Mouse (Mus musculus): ENCODE data around the gene Btbd9. TPM values are rescaled to one million over a fixed set of nuclear protein-coding genes. Genes with fewer than 3 reads are reported as not detected.
"Not testable (repeated sequence)": the region's sequence is repeated elsewhere in the genome, so short reads cannot be mapped to it uniquely, and the experiment has no call there.

Gene Btbd9
- polyA plus RNA-seq, 1 experiment from 2014 or later: 63.1 TPM

GRCm38 (mm10) chr17:30509646-30510045 lies 66.6 kb downstream of the Btbd9 start:
- Histone ChIP-seq H3K4me2 (replicated peaks; ENCODE audit: low read depth, low read length) (no peak overlapping the region), H3K9ac (replicated peaks; ENCODE audit: low read depth, low read length) (no peak overlapping the region), H3K36me3 (ENCODE audit: control insufficient read depth, insufficient read depth, low read length) (no peaks in the 10 kb centered on the region), H3K27ac (ENCODE audit: low read length) (no peak overlapping the region), H3K9me3 (ENCODE audit: control insufficient read depth, low read depth, low read length) (no peaks in the 10 kb centered on the region), H3K27me3 (ENCODE audit: control insufficient read depth, insufficient read depth, low read length) (no peaks in the 10 kb centered on the region), H3K4me3 (ENCODE audit: low read depth, low read length) (no peak overlapping the region), H3K4me1 (ENCODE audit: control insufficient read depth, insufficient read depth, low read length) (peaks cover 14% of the 10 kb centered on the region; the same call in 1 of the 2 replicates)
- no peak for ATAC-seq (ENCODE audit: insufficient number of reproducible peaks, insufficient read depth, low FRiP score, low read depth)
- WGBS: 87% methylated on average over 6 of the region's 6 CpGs

DNA sequence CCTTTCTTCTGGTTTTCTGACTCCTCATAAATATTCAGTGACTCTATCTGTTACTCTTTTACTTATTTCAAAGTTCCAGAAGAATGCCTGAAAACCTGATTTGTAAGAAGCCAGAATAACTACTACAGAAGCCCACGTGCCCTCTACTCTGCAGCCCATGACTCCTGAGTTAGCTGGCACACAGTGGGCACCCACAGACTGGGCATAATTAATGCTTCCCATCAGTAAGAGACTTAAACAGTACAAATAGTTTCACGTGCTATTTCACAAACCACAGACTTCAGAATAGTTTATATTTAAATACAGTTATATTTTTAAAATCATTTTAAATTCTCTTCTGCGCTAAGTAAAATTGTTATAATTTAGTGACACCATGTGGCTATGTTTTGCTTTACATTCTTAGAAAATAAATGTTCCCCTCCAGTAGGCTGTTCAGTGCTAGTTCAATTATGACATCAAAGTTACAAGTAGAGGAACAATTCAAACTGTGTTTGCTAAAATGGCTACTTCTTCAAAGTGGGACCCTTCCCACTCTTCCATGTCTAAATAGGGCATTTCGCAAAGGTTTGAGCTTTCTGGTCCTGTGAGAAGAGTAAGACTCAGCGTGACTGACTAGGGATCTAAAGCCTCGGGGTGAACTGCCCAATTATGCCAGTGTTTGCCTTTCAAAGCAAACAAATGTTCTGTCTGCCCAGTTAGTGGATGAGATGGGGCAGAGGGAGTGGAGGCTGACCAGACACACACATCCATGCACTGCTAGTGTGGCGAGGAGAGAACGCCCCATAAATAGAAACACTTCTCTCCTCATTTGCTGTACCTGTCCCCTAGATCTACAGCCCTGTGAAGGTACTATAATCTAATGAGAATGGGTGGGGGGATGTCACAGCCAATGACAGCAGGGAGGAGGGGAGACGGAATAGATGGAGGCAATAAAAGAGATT lies 68.4 kb downstream of the Btbd9 start:
- 69% methylated on average over 9 of the region's 9 CpGs for WGBS
- H3K36me3 ChIP-seq (ENCODE audit: control insufficient read depth, insufficient read depth, low read length): no peaks in the 10 kb centered on the region
- ATAC-seq (ENCODE audit: insufficient number of reproducible peaks, insufficient read depth, low FRiP score, low read depth): no peak
- H3K27ac ChIP-seq (ENCODE audit: low read length): no peak overlapping the region
- no peak overlapping the region for H3K4me3 ChIP-seq (ENCODE audit: low read depth, low read length)
- no peak overlapping the region for H3K4me2 ChIP-seq (replicated peaks; ENCODE audit: low read depth, low read length)
- no peaks in the 10 kb centered on the region for H3K9me3 ChIP-seq (ENCODE audit: control insufficient read depth, low read depth, low read length)
- H3K4me1 ChIP-seq (ENCODE audit: control insufficient read depth, insufficient read depth, low read length): 0 out of 2 replicates have a peak, but pooled peaks cover 6% of the 10 kb centered on the region
- no peak overlapping the region for H3K9ac ChIP-seq (replicated peaks; ENCODE audit: low read depth, low read length)
- no peaks in the 10 kb centered on the region for H3K27me3 ChIP-seq (ENCODE audit: control insufficient read depth, insufficient read depth, low read length)

GRCm38 (mm10) chr17:30506916-30507315 lies 69.4 kb downstream of the Btbd9 start:
- no peaks in the 10 kb centered on the region for H3K9me3 ChIP-seq (ENCODE audit: control insufficient read depth, low read depth, low read length)
- 61% methylated on average over 5 of the region's 5 CpGs for WGBS
- H3K9ac ChIP-seq (replicated peaks; ENCODE audit: low read depth, low read length): no peak overlapping the region
- no peak overlapping the region for H3K27ac ChIP-seq (ENCODE audit: low read length)
- no peaks in the 10 kb centered on the region for H3K36me3 ChIP-seq (ENCODE audit: control insufficient read depth, insufficient read depth, low read length)
- ATAC-seq (ENCODE audit: insufficient number of reproducible peaks, insufficient read depth, low FRiP score, low read depth): no peak
- 0 out of 2 replicates have a peak, but pooled peaks cover 4% of the 10 kb centered on the region for H3K4me1 ChIP-seq (ENCODE audit: control insufficient read depth, insufficient read depth, low read length)
- no peak overlapping the region for H3K4me2 ChIP-seq (replicated peaks; ENCODE audit: low read depth, low read length)
- no peaks in the 10 kb centered on the region for H3K27me3 ChIP-seq (ENCODE audit: control insufficient read depth, insufficient read depth, low read length)
- no peak overlapping the region for H3K4me3 ChIP-seq (ENCODE audit: low read depth, low read length)

DNA sequence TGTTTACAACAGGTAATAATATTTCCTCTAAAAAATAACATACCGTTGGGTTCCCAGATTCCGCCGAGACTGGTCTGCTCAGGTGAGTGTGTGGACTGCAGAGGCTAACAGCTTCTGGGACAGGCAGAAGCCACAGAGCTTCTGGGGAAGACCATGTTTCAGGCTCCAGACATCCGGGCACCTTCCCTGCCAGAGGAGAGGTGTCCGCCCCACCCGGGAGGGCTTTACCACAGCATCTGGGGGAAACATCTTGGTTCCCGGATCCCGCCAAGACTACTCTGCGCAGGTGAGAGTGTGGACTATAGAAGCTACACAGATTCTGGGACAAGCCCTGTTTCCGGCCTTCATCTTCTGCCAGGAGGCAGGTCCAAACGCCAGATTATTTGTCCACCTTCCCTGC lies 76.7 kb downstream of the Btbd9 start:
- not testable (repeated sequence) for H3K9me3 ChIP-seq (ENCODE audit: control insufficient read depth, low read depth, low read length); H3K27ac ChIP-seq (ENCODE audit: low read length); H3K4me2 ChIP-seq (replicated peaks; ENCODE audit: low read depth, low read length); H3K9ac ChIP-seq (replicated peaks; ENCODE audit: low read depth, low read length); ATAC-seq (ENCODE audit: insufficient number of reproducible peaks, insufficient read depth, low FRiP score, low read depth); H3K36me3 ChIP-seq (ENCODE audit: control insufficient read depth, insufficient read depth, low read length); H3K4me1 ChIP-seq (ENCODE audit: control insufficient read depth, insufficient read depth, low read length); H3K27me3 ChIP-seq (ENCODE audit: control insufficient read depth, insufficient read depth, low read length); H3K4me3 ChIP-seq (ENCODE audit: low read depth, low read length)
- 96% methylated on average over 11 of the region's 11 CpGs for WGBS

DNA sequence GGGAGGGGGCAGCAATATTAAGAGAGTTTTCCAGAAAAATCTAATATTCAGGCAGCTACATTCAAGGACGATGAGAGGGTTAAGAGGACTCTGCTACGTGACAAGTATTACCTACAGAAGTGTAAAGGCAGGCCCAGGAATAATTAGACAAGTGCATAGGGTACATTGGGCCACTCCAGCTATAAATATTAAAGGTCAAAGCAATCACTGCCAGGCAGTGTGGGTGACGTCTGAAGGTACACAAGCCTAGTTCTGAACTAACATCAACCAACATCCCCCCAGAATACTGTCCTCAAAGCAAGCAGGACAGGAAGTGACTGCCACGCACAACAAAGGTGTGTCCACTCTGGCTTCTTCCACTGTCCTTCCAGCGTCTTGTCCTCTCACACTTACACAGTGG lies 77.5 kb downstream of the Btbd9 start:
- no peak overlapping the region for H3K4me2 ChIP-seq (replicated peaks; ENCODE audit: low read depth, low read length)
- no peaks in the 10 kb centered on the region for H3K36me3 ChIP-seq (ENCODE audit: control insufficient read depth, insufficient read depth, low read length)
- H3K9me3 ChIP-seq (ENCODE audit: control insufficient read depth, low read depth, low read length): no peaks in the 10 kb centered on the region
- no peaks in the 10 kb centered on the region for H3K27me3 ChIP-seq (ENCODE audit: control insufficient read depth, insufficient read depth, low read length)
- H3K4me1 ChIP-seq (ENCODE audit: control insufficient read depth, insufficient read depth, low read length): 0 out of 2 replicates have a peak, but pooled peaks cover 5% of the 10 kb centered on the region
- no peak overlapping the region for H3K9ac ChIP-seq (replicated peaks; ENCODE audit: low read depth, low read length)
- H3K27ac ChIP-seq (ENCODE audit: low read length): no peak overlapping the region
- no peak for ATAC-seq (ENCODE audit: insufficient number of reproducible peaks, insufficient read depth, low FRiP score, low read depth)
- WGBS: 64% methylated on average over 5 of the region's 5 CpGs
- no peak overlapping the region for H3K4me3 ChIP-seq (ENCODE audit: low read depth, low read length)

DNA sequence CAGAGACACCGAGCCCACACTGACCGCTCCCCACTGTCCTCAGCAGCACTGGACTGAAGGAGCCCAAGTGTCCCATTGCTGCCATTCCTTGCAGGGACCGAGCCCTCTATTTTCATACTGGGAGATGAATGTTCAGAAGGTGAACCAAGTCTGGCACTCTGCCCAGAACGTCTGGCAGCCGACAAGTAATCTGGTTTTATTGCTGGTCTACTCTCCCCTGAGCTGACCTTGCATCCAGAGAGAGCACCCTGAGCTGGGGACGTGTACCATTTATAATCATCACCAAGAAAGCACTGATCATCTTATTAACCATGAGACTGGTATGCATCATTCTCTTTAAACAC lies 77.9 kb downstream of the Btbd9 start:
- no peak overlapping the region for H3K9ac ChIP-seq (replicated peaks; ENCODE audit: low read depth, low read length)
- H3K9me3 ChIP-seq (ENCODE audit: control insufficient read depth, low read depth, low read length): no peaks in the 10 kb centered on the region
- no peaks in the 10 kb centered on the region for H3K36me3 ChIP-seq (ENCODE audit: control insufficient read depth, insufficient read depth, low read length)
- no peak overlapping the region for H3K4me3 ChIP-seq (ENCODE audit: low read depth, low read length)
- no peak for ATAC-seq (ENCODE audit: insufficient number of reproducible peaks, insufficient read depth, low FRiP score, low read depth)
- WGBS: 35% methylated on average over 6 of the region's 6 CpGs
- H3K27ac ChIP-seq (ENCODE audit: low read length): no peak overlapping the region
- H3K4me1 ChIP-seq (ENCODE audit: control insufficient read depth, insufficient read depth, low read length): 0 out of 2 replicates have a peak, but pooled peaks cover 5% of the 10 kb centered on the region
- H3K4me2 ChIP-seq (replicated peaks; ENCODE audit: low read depth, low read length): no peak overlapping the region
- H3K27me3 ChIP-seq (ENCODE audit: control insufficient read depth, insufficient read depth, low read length): no peaks in the 10 kb centered on the region

GRCm38 (mm10) chr17:30497525-30498375 lies 78.5 kb downstream of the Btbd9 start:
- 61% methylated on average over 11 of the region's 11 CpGs for WGBS
- ATAC-seq (ENCODE audit: insufficient number of reproducible peaks, insufficient read depth, low FRiP score, low read depth): no peak

GRCm38 (mm10) chr17:30495567-30495966 lies 80.7 kb downstream of the Btbd9 start:
- no peaks in the 10 kb centered on the region for H3K36me3 ChIP-seq (ENCODE audit: control insufficient read depth, insufficient read depth, low read length)
- no peaks in the 10 kb centered on the region for H3K27me3 ChIP-seq (ENCODE audit: control insufficient read depth, insufficient read depth, low read length)
- no peak overlapping the region for H3K4me2 ChIP-seq (replicated peaks; ENCODE audit: low read depth, low read length)
- 75% methylated on average over 2 of the region's 2 CpGs for WGBS
- H3K4me1 ChIP-seq (ENCODE audit: control insufficient read depth, insufficient read depth, low read length): 0 out of 2 replicates have a peak, but pooled peaks cover 5% of the 10 kb centered on the region
- no peak overlapping the region for H3K9ac ChIP-seq (replicated peaks; ENCODE audit: low read depth, low read length)
- no peaks in the 10 kb centered on the region for H3K9me3 ChIP-seq (ENCODE audit: control insufficient read depth, low read depth, low read length)
- no peak overlapping the region for H3K27ac ChIP-seq (ENCODE audit: low read length)
- no peak overlapping the region for H3K4me3 ChIP-seq (ENCODE audit: low read depth, low read length)
- no peak for ATAC-seq (ENCODE audit: insufficient number of reproducible peaks, insufficient read depth, low FRiP score, low read depth)

More at GRCm38 (mm10) chr17:30497525-30498375, 78.5 kb downstream of the Btbd9 start:
- H3K9me3 ChIP-seq (ENCODE audit: control insufficient read depth, low read depth, low read length): no peaks in the 10 kb centered on the region
- H3K27ac ChIP-seq (ENCODE audit: low read length): no peak overlapping the region
- no peaks in the 10 kb centered on the region for H3K36me3 ChIP-seq (ENCODE audit: control insufficient read depth, insufficient read depth, low read length)
- H3K27me3 ChIP-seq (ENCODE audit: control insufficient read depth, insufficient read depth, low read length): no peaks in the 10 kb centered on the region
- H3K4me2 ChIP-seq (replicated peaks; ENCODE audit: low read depth, low read length): no peak overlapping the region
- no peak overlapping the region for H3K9ac ChIP-seq (replicated peaks; ENCODE audit: low read depth, low read length)
- H3K4me1 ChIP-seq (ENCODE audit: control insufficient read depth, insufficient read depth, low read length): 0 out of 2 replicates have a peak, but pooled peaks cover 5% of the 10 kb centered on the region
- H3K4me3 ChIP-seq (ENCODE audit: low read depth, low read length): no peak overlapping the region

Measured in stomach, embryonic 14.5 days (tissue).